Mouse (Mus musculus) midbrain, embryonic 16.5 days (tissue): ENCODE data around the gene Dmrtc2. TPM values are rescaled to one million over a fixed set of nuclear protein-coding genes. Genes with fewer than 3 reads are reported as not detected.
"Not testable (repeated sequence)": the region's sequence is repeated elsewhere in the genome, so short reads cannot be mapped to it uniquely, and the experiment has no call there.

ENCODE experiments used
- ATAC-seq: fragments of 200-750 bp; cut with Nextera tagmentation; 2 replicates; pipeline ENCODE4 v1.8.0; 2017; ENCODE audit warnings: moderate TSS enrichment
- H3K27ac ChIP-seq: fragments of 300-500 bp; sonication (generic); 2 replicates; pipeline ENCODE4 v1.5.1; 2014; ENCODE audit warnings: mild to moderate bottlenecking, low read length, mixed read lengths
- H3K27me3 ChIP-seq: fragments of 300-500 bp; sonication (generic); 2 replicates; pipeline ENCODE4 v1.6.1; 2014; ENCODE audit warnings: low read depth, low read length, mixed read lengths; ENCODE audit not compliant: control insufficient read depth, insufficient read depth
- H3K36me3 ChIP-seq: fragments of 300-500 bp; sonication (generic); 2 replicates; pipeline ENCODE4 v1.6.1; 2014; ENCODE audit warnings: mild to moderate bottlenecking, low read length, moderate library complexity, mixed read lengths; ENCODE audit not compliant: control insufficient read depth, insufficient read depth
- H3K4me1 ChIP-seq: fragments of 300-500 bp; sonication (generic); 2 replicates; pipeline ENCODE4 v1.6.1; 2014; ENCODE audit warnings: mild to moderate bottlenecking, low read length, mixed read lengths; ENCODE audit not compliant: control insufficient read depth, insufficient read depth
- H3K4me2 ChIP-seq: fragments of 300-500 bp; sonication (generic); 2 replicates; pipeline ENCODE4 v1.6.1; 2014; ENCODE audit warnings: mild to moderate bottlenecking, low read length, mixed read lengths
- H3K4me3 ChIP-seq: fragments of 300-500 bp; sonication (generic); 2 replicates; pipeline ENCODE4 v1.5.1; 2014; ENCODE audit warnings: low read depth, mild to moderate bottlenecking, low read length, moderate library complexity, mixed read lengths
- H3K9ac ChIP-seq: fragments of 300-500 bp; sonication (generic); 2 replicates; pipeline ENCODE4 v1.6.1; 2014; ENCODE audit warnings: low read depth, low read length, mixed read lengths
- H3K9me3 ChIP-seq: fragments of 300-500 bp; sonication (generic); replicated peaks from 2 replicates; pipeline ENCODE4 v1.6.1; 2014; ENCODE audit warnings: mild to moderate bottlenecking, low read length, mixed read lengths; ENCODE audit not compliant: control insufficient read depth, poor library complexity, severe bottlenecking
- WGBS: fragments of 180-500 bp; shearing (Covaris S2); extraction: QIAGEN DNeasy Blood & Tissue Kit; methylation state at CpG from one replicate; pipeline ENCODE4 v1.1.7; 2014; 5-methylcytosine and 5-hydroxymethylcytosine counted together
- polyA plus RNA-seq: library from polyadenylated mRNA; unstranded; fragments of >200 nt; fragmentation: Nextera tagmentation; extraction: Ambion mirVana; gene quantifications from 2 replicates; pipeline ENCODE4 v1.2.1, GENCODE M21; 2015

Dmrtc2 gene
- polyA plus RNA-seq, 1 experiment from 2014 or later, result 0.25 TPM

DNA sequence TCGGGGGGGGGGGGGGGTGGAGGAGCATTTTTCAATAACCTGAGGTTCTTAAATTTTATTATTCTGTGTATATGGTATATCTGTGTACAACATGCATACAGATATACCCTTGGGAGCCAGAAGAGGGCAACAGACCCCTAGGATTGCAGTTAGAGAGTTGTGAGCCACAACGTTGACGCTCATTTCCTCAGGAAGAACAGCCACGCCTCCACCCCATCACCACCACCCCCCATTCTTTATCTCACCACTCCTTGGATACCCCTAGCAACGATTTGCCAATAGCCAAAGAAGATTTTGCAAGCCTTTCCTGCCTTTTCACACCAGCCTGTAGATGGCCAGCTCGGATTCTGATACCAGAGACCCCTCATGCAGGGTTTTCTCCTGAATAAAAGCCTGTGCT is 24.1 kb upstream of the Dmrtc2 start:
- Histone ChIP-seq H3K4me3 (no peak overlapping the region), H3K9me3 (no peaks in the 10 kb centered on the region), H3K9ac (no peak overlapping the region), H3K36me3 (no peaks in the 10 kb centered on the region), H3K4me1 (no peaks in the 10 kb centered on the region; the same call in 1 of the 2 replicates), H3K4me2 (no peak overlapping the region), H3K27me3 (no peaks in the 10 kb centered on the region; the same call in 1 of the 2 replicates), H3K27ac (no peak overlapping the region)
- peak; percentile 42; the same call in 1 of the 2 replicates for ATAC-seq
- 3% methylated on average over 6 of the region's 6 CpGs for WGBS

DNA sequence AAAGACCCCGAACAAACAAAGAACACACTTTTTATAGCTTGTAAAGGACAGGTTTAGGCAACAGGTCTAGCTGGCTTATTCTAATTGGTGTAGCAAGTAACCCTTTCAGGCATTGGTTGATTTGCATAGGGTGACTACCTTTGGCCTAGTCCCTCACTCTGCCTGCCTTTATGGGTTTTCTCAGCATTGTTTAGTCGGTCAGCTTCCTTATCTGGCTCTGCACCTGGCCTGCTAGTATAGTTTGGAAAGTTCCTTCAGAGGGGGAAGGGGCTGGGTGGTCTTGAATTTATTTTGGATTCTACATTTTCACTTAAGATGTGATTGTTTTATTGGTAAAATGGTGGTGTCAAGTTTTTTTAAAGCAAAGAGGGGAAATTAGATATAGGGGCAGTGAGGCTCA is 23.3 kb upstream of the Dmrtc2 start:
- H3K4me1 ChIP-seq, H3K9me3 ChIP-seq, ATAC-seq, H3K4me3 ChIP-seq, H3K36me3 ChIP-seq, H3K27ac ChIP-seq, H3K4me2 ChIP-seq, H3K27me3 ChIP-seq, H3K9ac ChIP-seq: not testable (repeated sequence)
- WGBS, result 43% methylated on average over 2 of the region's 2 CpGs

DNA sequence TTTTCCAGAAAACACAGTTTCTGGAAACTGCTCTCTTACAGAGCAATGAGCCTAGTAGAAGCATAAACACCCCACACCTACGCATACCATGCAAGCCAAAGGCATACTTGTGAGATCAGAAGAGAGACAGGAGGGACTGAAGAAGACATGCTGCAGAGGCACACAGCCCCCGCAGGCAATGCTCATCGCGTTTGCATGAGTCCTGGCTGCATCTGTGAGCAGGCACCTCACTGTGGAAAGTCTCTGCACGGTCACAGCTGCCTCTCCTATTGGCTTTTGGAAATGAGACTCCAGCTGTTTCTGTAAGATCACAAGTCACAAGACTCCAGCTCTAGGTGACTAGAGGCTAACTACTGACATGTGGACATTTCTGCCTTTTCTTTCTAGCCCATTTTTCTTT is 19.7 kb upstream of the Dmrtc2 start:
- ATAC-seq, result no peak
- Histone ChIP-seq H3K27me3 (no peaks in the 10 kb centered on the region), H3K4me1 (no peaks in the 10 kb centered on the region; the same call in 1 of the 2 replicates), H3K9me3 (no peaks in the 10 kb centered on the region), H3K36me3 (no peaks in the 10 kb centered on the region), H3K4me3 (no peak overlapping the region), H3K27ac (no peak overlapping the region), H3K9ac (no peak overlapping the region), H3K4me2 (no peak overlapping the region)
- 22% methylated on average over 5 of the region's 5 CpGs for WGBS

DNA sequence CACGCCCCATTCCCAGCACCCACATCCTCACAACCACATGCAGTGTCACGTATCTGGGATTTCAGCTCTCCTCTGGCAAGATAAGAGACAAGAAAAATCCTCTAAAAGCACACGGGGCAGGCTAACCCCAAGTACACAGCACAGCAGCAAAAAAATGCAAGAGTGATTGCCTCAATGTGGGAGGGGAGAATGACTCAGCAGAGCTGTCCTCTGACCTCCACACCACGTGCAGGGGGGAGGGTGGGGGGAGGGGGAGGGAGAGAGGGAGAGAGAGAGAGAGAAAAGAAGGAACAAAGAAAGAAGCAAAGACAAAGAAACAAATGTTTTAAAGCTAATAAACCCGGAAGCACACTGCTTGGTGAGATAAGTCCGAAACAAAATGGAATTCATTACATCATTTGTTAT is 19.0 kb upstream of the Dmrtc2 start:
- no peaks in the 10 kb centered on the region for H3K4me1 ChIP-seq
- H3K4me2 ChIP-seq, result no peak overlapping the region
- no peak overlapping the region for H3K27ac ChIP-seq
- H3K9me3 ChIP-seq, result no peaks in the 10 kb centered on the region
- WGBS, result 39% methylated on average over 6 of the region's 6 CpGs
- ATAC-seq, result no peak
- H3K4me3 ChIP-seq, result no peak overlapping the region
- H3K9ac ChIP-seq, result no peak overlapping the region
- H3K36me3 ChIP-seq, result no peaks in the 10 kb centered on the region
- no peaks in the 10 kb centered on the region for H3K27me3 ChIP-seq

DNA sequence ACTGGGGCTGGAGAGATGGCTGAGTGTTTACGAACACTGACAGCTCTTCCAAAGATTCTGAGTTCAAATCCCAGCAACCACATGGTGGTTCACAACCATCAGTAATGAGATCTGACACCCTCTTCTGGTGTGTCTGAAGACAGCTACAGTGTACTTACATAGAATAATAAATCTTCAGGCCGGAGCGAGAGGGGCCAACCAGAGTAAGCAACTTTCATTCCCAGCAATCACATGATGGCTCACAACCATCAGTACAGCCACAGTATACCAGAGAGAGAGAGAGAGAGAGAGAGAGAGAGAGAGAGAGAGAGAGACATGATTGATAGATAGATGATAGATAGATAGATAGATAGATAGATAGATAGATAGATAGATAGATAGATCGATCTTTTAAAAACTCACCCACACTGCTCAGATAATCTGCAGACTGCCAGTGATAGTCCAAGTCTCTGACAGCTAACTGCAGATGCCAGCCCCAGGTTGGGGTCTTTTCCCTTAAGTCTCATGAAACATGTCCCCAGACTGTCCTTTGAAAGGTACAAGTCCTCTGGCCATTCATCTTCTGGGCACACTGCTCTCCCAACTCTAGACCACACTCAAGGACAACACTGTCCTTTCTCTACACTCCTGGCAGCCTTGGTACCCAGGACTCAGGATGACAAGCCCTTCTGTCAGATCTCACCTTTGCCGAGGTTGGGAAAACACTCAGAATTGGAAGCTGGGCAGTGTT is 18.1 kb upstream of the Dmrtc2 start:
- Histone ChIP-seq H3K4me1 (no peaks in the 10 kb centered on the region), H3K9me3 (no peaks in the 10 kb centered on the region), H3K4me3 (no peak overlapping the region), H3K9ac (no peak overlapping the region), H3K27me3 (no peaks in the 10 kb centered on the region), H3K36me3 (no peaks in the 10 kb centered on the region), H3K4me2 (no peak overlapping the region), H3K27ac (no peak overlapping the region)
- no peak for ATAC-seq
- WGBS, result 91% methylated on average over 5 of the region's 5 CpGs

DNA sequence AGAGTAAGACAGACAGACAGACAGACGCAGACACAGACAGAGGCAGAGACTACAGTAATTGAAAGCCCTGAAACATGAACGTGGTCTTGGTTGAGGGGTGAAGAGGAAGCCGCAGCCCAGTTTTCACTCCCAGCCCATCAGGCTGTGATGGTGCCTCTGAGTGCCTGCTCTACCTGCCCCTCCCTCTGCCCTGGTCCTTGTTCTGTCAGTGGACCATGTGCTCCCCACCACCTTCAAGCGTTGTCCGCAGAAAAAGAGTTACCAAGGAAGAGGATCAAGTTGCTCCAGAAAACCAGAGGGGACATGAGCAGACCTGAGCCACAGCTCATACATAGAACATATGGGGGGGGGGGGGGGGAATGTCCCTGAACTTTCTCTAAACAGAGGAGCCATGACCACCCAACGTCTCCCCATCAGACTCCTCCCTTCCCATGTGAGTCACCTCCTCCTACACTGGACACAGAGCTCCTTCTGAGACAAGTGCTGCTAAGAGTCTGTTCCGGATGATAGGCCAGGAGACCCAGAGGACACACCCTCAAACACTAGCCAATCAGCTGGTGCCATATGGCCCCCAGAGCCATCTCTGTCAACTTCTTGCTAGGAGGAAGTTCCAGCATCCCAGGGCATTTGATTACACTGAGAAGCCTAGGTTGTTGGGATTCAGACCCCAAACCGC is 17.2 kb upstream of the Dmrtc2 start:
- ATAC-seq, result no peak
- H3K27ac ChIP-seq, result no peak overlapping the region
- H3K36me3 ChIP-seq, result no peaks in the 10 kb centered on the region
- no peaks in the 10 kb centered on the region for H3K4me1 ChIP-seq
- 81% methylated on average over 8 of the region's 8 CpGs for whole genome bisulfite sequencing
- H3K9me3 ChIP-seq, result no peaks in the 10 kb centered on the region
- no peaks in the 10 kb centered on the region for H3K27me3 ChIP-seq
- H3K9ac ChIP-seq, result no peak overlapping the region
- no peak overlapping the region for H3K4me3 ChIP-seq
- no peak overlapping the region for H3K4me2 ChIP-seq

DNA sequence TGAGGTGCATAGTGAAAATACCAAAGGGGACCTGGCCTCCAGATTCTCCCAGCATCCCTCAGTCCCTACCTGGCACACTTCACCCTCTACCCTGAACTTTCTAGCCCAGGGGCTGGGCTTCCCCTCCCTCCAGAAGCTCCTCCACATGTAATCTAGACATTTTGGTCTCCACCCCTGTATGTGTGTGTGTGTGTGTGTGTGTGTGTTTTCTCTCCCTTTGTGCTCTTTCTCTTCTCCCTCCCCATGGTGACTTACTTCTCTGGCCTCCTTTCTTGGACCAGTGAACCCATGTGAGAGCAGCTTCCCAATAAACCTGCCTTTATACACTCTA is 16.7 kb upstream of the Dmrtc2 start:
- no peak overlapping the region for H3K4me3 ChIP-seq
- H3K9ac ChIP-seq, result no peak overlapping the region
- H3K27ac ChIP-seq, result no peak overlapping the region
- H3K4me1 ChIP-seq, result no peaks in the 10 kb centered on the region
- H3K9me3 ChIP-seq, result no peaks in the 10 kb centered on the region
- H3K36me3 ChIP-seq, result no peaks in the 10 kb centered on the region
- ATAC-seq, result no peak
- no peak overlapping the region for H3K4me2 ChIP-seq
- no peaks in the 10 kb centered on the region for H3K27me3 ChIP-seq

DNA sequence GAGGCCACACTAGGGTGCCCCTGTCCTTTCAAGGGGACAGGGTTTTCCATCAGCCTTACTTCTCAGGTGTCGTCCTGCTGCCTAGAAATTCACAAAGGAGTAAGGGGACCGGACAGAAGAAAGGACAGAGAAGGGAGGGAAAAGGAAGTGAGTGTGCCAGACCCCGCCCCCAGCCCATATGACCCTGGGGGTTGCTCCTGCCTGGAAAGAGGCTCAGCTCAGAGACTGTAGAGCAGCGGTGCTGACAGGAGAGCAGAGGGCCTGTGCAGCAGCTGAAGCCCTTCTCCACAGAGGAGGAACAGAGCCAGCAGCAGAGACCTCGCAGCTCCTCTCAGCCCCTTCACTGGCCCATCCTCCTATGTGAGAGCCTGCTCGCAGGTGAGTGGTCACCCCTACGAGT is 16.2 kb upstream of the Dmrtc2 start:
- 62% methylated on average over 7 of the region's 7 CpGs for WGBS
- H3K9me3 ChIP-seq, result no peaks in the 10 kb centered on the region

DNA sequence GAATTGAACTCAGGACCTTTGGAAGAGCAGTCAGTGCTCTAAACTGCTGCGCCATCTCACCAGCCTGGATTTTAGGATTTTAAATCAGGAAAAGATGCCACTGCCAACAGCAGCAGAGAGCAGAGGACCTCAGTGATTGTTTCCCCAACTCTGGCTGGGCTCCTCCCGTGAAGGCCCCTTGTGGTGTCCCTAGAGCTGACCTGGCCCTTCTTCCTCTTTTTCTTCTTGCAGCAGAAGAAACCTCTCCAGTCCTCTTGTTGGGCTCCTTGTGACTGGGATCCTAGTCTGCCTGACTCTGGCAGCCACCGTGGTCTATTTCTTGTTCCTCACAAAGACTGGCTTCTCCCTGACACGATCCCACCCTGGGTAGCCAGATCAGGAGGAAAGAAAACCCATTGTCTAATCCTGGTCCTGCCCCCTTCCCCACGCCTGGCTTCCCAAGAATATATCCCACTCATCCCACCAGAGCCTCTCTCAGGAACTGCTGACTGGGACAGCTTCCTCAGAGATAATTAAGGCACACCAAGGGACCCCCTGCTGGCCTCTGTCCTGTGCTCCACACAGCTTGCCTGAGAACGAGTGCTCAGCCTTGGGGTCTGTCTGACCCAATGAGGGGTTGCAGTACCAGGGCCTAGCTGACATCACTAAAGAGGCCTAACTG is 13.3 kb upstream of the Dmrtc2 start:
- 32% methylated on average over 6 of the region's 6 CpGs for WGBS
- Histone ChIP-seq H3K9ac (no peak overlapping the region), H3K4me1 (no peaks in the 10 kb centered on the region), H3K9me3 (no peaks in the 10 kb centered on the region), H3K27me3 (no peaks in the 10 kb centered on the region), H3K4me3 (no peak overlapping the region), H3K36me3 (no peaks in the 10 kb centered on the region), H3K27ac (no peak overlapping the region), H3K4me2 (no peak overlapping the region)
- no peak for ATAC-seq

More for the DNA sequence above, 16.2 kb upstream of the Dmrtc2 start:
- ATAC-seq, result no peak
- Histone ChIP-seq H3K36me3 (no peaks in the 10 kb centered on the region), H3K27me3 (no peaks in the 10 kb centered on the region), H3K27ac (no peak overlapping the region), H3K9ac (no peak overlapping the region), H3K4me1 (no peaks in the 10 kb centered on the region), H3K4me3 (no peak overlapping the region), H3K4me2 (no peak overlapping the region)
